Mouse (Mus musculus) thymus, adult 2 months (tissue): Measurements from ENCODE around the gene Acot7.

Experiments
- CTCF ChIP-seq: fragments of 200-500 bp; IDR thresholded peaks from 2 replicates; pipeline ENCODE4 v1.5.1; 2012; ENCODE audit warnings: mild to moderate bottlenecking, control low read depth, low read length, moderate library complexity, borderline replicate concordance; ENCODE audit not compliant: control insufficient read depth, poor library complexity, insufficient read depth; ENCODE audit errors: extremely low read depth
- POLR2A ChIP-seq: fragments of 200-500 bp; IDR thresholded peaks from 2 replicates; pipeline ENCODE4 v1.6.1; 2012; ENCODE audit warnings: mild to moderate bottlenecking, low read length, control low read depth, moderate library complexity; ENCODE audit not compliant: control insufficient read depth, poor library complexity, insufficient read depth; ENCODE audit errors: extremely low read depth

DNA sequence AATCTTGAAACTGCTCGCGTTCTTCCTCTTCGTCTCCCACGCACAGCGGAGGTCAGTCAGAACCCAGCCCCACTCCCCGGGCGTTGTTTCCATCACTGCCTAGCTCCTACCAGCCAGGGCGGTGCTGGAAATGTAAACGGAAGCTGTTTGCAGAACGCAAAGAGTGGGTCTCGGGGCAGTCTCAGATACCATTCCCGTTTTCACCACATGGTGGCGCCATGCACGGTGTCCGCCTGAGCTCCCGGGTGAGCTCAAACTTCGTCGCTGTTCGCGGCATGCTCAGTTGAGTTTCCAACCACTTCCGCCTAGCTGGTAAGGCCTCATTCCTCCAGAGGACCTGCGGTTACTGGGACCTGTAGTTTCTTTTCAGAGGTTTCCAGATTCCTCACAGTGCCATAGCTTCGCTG lies 24.2 kb upstream of the Acot7 start:
- TF ChIP-seq POLR2A (no peak), CTCF (peak; percentile 94)
